Mouse (Mus musculus) neural tube, postnatal 0 days (tissue): Measurements from ENCODE around the gene Etv3. TPM values are rescaled to one million over a fixed set of nuclear protein-coding genes. Genes with fewer than 3 reads are reported as not detected.

Experiments used
- polyA plus RNA-seq: library from polyadenylated mRNA; unstranded; fragments of >200 nt; fragmentation: Nextera tagmentation; extraction: Ambion mirVana; gene quantifications from 2 replicates; pipeline ENCODE4 v1.2.1, GENCODE M21; 2015

The Etv3 gene
- 6.9 and 8.0 TPM in 2 replicates for polyA plus RNA-seq

DNA sequence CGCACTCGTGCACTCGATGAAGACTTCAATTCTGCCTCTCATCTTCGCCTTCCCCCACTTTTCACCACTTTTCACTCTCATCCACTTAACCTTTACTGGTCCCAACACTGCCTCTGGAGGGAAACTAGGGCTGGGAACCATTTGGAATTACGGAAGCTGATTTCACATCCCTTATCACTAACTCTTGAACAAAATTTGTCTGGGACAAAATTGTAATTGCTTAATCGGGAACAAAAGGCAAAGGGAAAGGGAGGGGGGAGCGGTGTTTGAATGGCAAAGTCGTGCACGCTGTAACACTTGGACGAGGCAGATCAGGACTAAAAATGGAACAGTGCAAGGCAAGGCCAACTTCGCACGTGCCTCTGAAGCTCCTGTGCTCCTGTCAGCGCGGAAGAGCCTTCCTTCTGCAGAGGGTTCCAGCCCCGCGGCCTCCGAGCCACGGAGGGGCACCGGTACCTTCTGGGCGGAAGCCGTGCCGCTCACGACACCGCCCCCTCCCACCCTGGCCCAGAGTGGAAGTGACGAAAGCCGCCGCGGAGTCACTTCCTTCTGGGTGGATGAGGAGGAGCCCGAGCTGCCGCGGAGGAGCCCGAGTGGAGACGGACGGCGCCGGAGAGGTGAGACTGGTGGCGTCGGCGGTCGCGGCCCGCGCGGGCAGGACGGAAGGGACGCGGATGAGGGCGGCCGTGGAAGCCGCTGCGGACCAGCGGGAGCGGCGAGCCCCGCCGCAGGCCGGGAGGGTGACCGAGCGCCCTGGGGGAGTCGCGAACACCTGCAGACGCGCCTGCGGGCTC, at the start of gene Etv3:
Gene Etv3 (plus strand): TSS at position 365 of the 794 bp plus-strand sequence.

Other genes starting within 250 kb of the Etv3 start
- gene Cd5l, start 167.5 kb upstream of the Etv3 start, polyA plus RNA-seq = 0.23 TPM in 1 of 2 replicates, not detected in the other
- gene Fcrl1, start 149.0 kb upstream of the Etv3 start, polyA plus RNA-seq = 0.22 TPM in 1 of 2 replicates, not detected in the other
- gene Fcrl5, start 89.6 kb upstream of the Etv3 start, polyA plus RNA-seq = not detected in 2 replicates
- 16.2 and 19.8 TPM in 2 replicates for gene Arhgef11, start 92.2 kb downstream of the Etv3 start, polyA plus RNA-seq
- gene Lrrc71, start 223.2 kb downstream of the Etv3 start, polyA plus RNA-seq = 1.4 TPM in 2 replicates